19 mouse cellular contexts compared by ENCODE assay signal in the genomic region with DNA sequence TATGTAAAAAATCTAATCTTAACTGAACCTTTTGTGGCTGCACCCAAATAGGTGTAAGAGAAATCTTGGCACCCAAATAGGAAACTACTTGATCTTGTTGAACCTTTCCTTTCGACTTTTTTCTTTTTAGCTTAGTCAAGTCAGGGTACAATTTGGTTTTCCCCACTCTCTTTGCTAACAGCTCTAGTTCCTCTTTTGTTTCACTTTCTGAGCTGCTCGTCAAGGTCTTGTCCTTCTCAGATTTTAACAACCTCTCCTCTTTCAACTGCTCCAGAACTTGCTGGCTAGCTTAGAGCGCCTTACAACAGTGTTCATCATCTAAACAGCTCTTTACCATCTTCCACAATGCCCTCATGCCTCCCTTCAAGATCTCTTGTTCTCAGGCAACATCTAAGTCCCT.
"Had no signal": no experiment of that assay in that cellular context is flagged by ENCODE, and none has a peak within 500 bp of the region (broad histone marks: within the 10 kb centered on the region; RNA-seq: fewer than 3 reads in every experiment).

No protein-coding gene starts in this region.

- H3K4me2 ChIP-seq: lung, embryonic 15.5 days; midbrain, embryonic 11.5 days; midbrain, embryonic 13.5 days; midbrain, embryonic 15.5 days; neural tube, embryonic 12.5 days; stomach, embryonic 15.5 days had no signal

- H3K27me3 ChIP-seq: lung, embryonic 15.5 days; megakaryocyte, embryonic 14.5 days; midbrain, embryonic 13.5 days; midbrain, embryonic 15.5 days; neural tube, embryonic 12.5 days; stomach, embryonic 15.5 days had no signal

- DNase-seq: liver, postnatal 0 days; lung, adult 2 months; lung, postnatal 14 days; lung, postnatal 36 days; right cerebral cortex, postnatal 25 days; right cerebral cortex, postnatal 4 days; spleen, adult 18-20 months; thymus, adult 2 months; thymus, postnatal 25 days; thymus, postnatal 4 days had no signal

- H3K4me1 ChIP-seq: lung, embryonic 15.5 days; megakaryocyte, embryonic 14.5 days; midbrain, embryonic 13.5 days; midbrain, embryonic 15.5 days; neural tube, embryonic 12.5 days; stomach, embryonic 15.5 days had no signal

- H3K4me3 ChIP-seq: lung, embryonic 15.5 days; megakaryocyte, embryonic 14.5 days; midbrain, embryonic 13.5 days; midbrain, embryonic 15.5 days; neural tube, embryonic 12.5 days; stomach, embryonic 15.5 days had no signal

- H3K36me3 ChIP-seq: lung, embryonic 15.5 days; stomach, embryonic 15.5 days had no signal

- H3K9ac ChIP-seq: liver, postnatal 0 days; lung, embryonic 15.5 days; midbrain, embryonic 13.5 days; midbrain, embryonic 15.5 days; neural tube, embryonic 12.5 days; stomach, embryonic 15.5 days had no signal

- H3K27ac ChIP-seq: lung, embryonic 15.5 days; macrophage; midbrain, embryonic 13.5 days; midbrain, embryonic 15.5 days; neural tube, embryonic 12.5 days; stomach, embryonic 15.5 days; stomach, postnatal 0 days had no signal
